Mouse (Mus musculus) liver, adult 2 months (tissue): Measurements from ENCODE around the gene Pdx1. TPM values are rescaled to one million over a fixed set of nuclear protein-coding genes. Genes with fewer than 3 reads are reported as not detected.

Experiments used
- DNase-seq: peaks from one replicate; pipeline ENCODE4 v3.0.0-alpha.2; 2011; ENCODE audit warnings: low read depth, low spot score; ENCODE audit errors: extremely low read depth
- H3K27ac ChIP-seq: fragments of 200-500 bp; replicated peaks from 2 replicates; pipeline ENCODE4 v1.5.1; 2012; ENCODE audit warnings: low read depth, mild to moderate bottlenecking, control low read depth, inconsistent platforms, low read length; ENCODE audit not compliant: insufficient read depth
- H3K27me3 ChIP-seq: fragments of 200-500 bp; 2 replicates; pipeline ENCODE4 v1.6.1; 2012; ENCODE audit warnings: mild to moderate bottlenecking, moderate library complexity, low read length, inconsistent platforms; ENCODE audit not compliant: control insufficient read depth, insufficient read depth
- H3K36me3 ChIP-seq: fragments of 200-500 bp; 2 replicates; pipeline ENCODE4 v1.6.1; 2012; ENCODE audit warnings: low read length, inconsistent platforms; ENCODE audit not compliant: control insufficient read depth, insufficient read depth
- H3K4me1 ChIP-seq: fragments of 200-500 bp; 2 replicates; pipeline ENCODE4 v1.6.1; 2011; ENCODE audit warnings: low read length; ENCODE audit not compliant: control insufficient read depth, insufficient read depth
- H3K4me3 ChIP-seq: fragments of 200-500 bp; 2 replicates; pipeline ENCODE4 v1.5.1; 2011; ENCODE audit warnings: low read depth, mild to moderate bottlenecking, control low read depth, low read length, moderate library complexity; ENCODE audit not compliant: insufficient read depth
- H3K79me2 ChIP-seq: fragments of 200-500 bp; 2 replicates; pipeline ENCODE4 v1.6.1; 2012; ENCODE audit warnings: inconsistent platforms, mild to moderate bottlenecking, low read length, moderate library complexity; ENCODE audit not compliant: control insufficient read depth, insufficient read depth
- H3K9ac ChIP-seq: fragments of 200-500 bp; 2 replicates; pipeline ENCODE4 v1.6.1; 2012; ENCODE audit warnings: low read depth, mild to moderate bottlenecking, control low read depth, inconsistent platforms, low read length
- CTCF ChIP-seq: fragments of 200-500 bp; IDR thresholded peaks from 2 replicates; pipeline ENCODE4 v1.5.1; 2011; ENCODE audit warnings: low read depth, low read length, control low read depth
- POLR2A ChIP-seq: fragments of 200-500 bp; IDR thresholded peaks from 2 replicates; pipeline ENCODE4 v1.6.1; 2011; ENCODE audit warnings: low read length, control low read depth; ENCODE audit not compliant: insufficient read depth; ENCODE audit errors: extremely low read depth
- WGBS: fragments of 180-500 bp; shearing (Covaris S2); methylation state at CpG from one replicate; pipeline ENCODE4 v1.1.7; 2018; 5-methylcytosine and 5-hydroxymethylcytosine counted together
- polyA plus RNA-seq: library from polyadenylated mRNA; depleted of rRNA; stranded (reverse); fragments of >200 nt; gene quantifications from 2 replicates; pipeline ENCODE4 v1.2.3, GENCODE M21; 2012
- total RNA-seq: library from RNA; depleted of rRNA; stranded (reverse); fragments of >200 nt; gene quantifications from 2 replicates; pipeline ENCODE4 v1.2.3, GENCODE M21; 2014

Pdx1 gene
- total and polyA plus RNA-seq, 2 experiments = not detected

- no peak for DNase-seq
- Histone ChIP-seq H3K36me3 (no peaks in the 10 kb centered on the region), H3K79me2 (no peaks in the 10 kb centered on the region), H3K9ac (no peak overlapping the region), H3K4me1 (no peaks in the 10 kb centered on the region), H3K27me3 (0 out of 2 replicates have a peak, but pooled peaks cover 5% of the 10 kb centered on the region), H3K4me3 (no peak overlapping the region), H3K27ac (no peak overlapping the region)
- TF ChIP-seq CTCF (no peak), POLR2A (no peak)
- 86% methylated on average over 4 of the region's 4 CpGs for WGBS
These were observed 9.0 kb upstream of the Pdx1 start for GRCm38 (mm10) chr5:147260778-147261177.

GRCm38 (mm10) chr5:147261899-147262541, 7.7 kb upstream of the Pdx1 start:
- WGBS = 39% methylated on average over 11 of the region's 11 CpGs
- Histone ChIP-seq H3K4me1 (no peaks in the 10 kb centered on the region), H3K9ac (no peak overlapping the region), H3K36me3 (no peaks in the 10 kb centered on the region), H3K27ac (no peak overlapping the region), H3K79me2 (no peaks in the 10 kb centered on the region), H3K27me3 (peaks cover 9% of the 10 kb centered on the region; the same call in 1 of the 2 replicates), H3K4me3 (no peak overlapping the region)
- no peak for TF ChIP-seq CTCF
- TF ChIP-seq POLR2A = no peak
- no peak for DNase-seq

- Histone ChIP-seq H3K27me3 (peaks cover 17% of the 10 kb centered on the region), H3K4me3 (no peak overlapping the region), H3K9ac (no peak overlapping the region), H3K79me2 (no peaks in the 10 kb centered on the region), H3K27ac (no peak overlapping the region), H3K4me1 (no peaks in the 10 kb centered on the region), H3K36me3 (no peaks in the 10 kb centered on the region)
- TF ChIP-seq CTCF (no peak), POLR2A (no peak)
- no peak for DNase-seq
- WGBS = 30% methylated on average over 4 of the region's 4 CpGs
These were observed 5.8 kb upstream of the Pdx1 start for GRCm38 (mm10) chr5:147263945-147264344.

GRCm38 (mm10) chr5:147267434-147267833, 2.3 kb upstream of the Pdx1 start:
- Histone ChIP-seq H3K36me3 (no peaks in the 10 kb centered on the region), H3K9ac (no peak overlapping the region), H3K27me3 (peaks cover 33% of the 10 kb centered on the region), H3K79me2 (no peaks in the 10 kb centered on the region), H3K27ac (no peak overlapping the region), H3K4me1 (no peaks in the 10 kb centered on the region), H3K4me3 (no peak overlapping the region)
- no peak for DNase-seq
- TF ChIP-seq CTCF = no peak
- TF ChIP-seq POLR2A = no peak
- WGBS = 42% methylated on average over 6 of the region's 6 CpGs

- no peak for DNase-seq
- Histone ChIP-seq H3K27me3 (peaks cover 36% of the 10 kb centered on the region), H3K4me3 (no peak overlapping the region), H3K27ac (no peak overlapping the region), H3K9ac (no peak overlapping the region), H3K4me1 (no peaks in the 10 kb centered on the region), H3K36me3 (no peaks in the 10 kb centered on the region), H3K79me2 (no peaks in the 10 kb centered on the region)
- 11% methylated on average over 8 of the region's 8 CpGs for WGBS
- TF ChIP-seq CTCF (no peak), POLR2A (no peak)
These were observed 1.0 kb upstream of the Pdx1 start for GRCm38 (mm10) chr5:147268728-147269127.

GRCm38 (mm10) chr5:147269371-147269770, 388 bp upstream of the Pdx1 start:
- peaks cover 36% of the 10 kb centered on the region for H3K27me3 ChIP-seq
- 9% methylated on average over 6 of the region's 6 CpGs for WGBS

More at GRCm38 (mm10) chr5:147269371-147269770, 388 bp upstream of the Pdx1 start:
- Histone ChIP-seq H3K9ac (no peak overlapping the region), H3K4me1 (no peaks in the 10 kb centered on the region), H3K79me2 (no peaks in the 10 kb centered on the region), H3K4me3 (no peak overlapping the region), H3K27ac (no peak overlapping the region), H3K36me3 (no peaks in the 10 kb centered on the region)
- no peak for DNase-seq
- TF ChIP-seq CTCF (no peak), POLR2A (no peak)
